Mouse (Mus musculus) brain, embryonic 14.5 days (tissue): ENCODE measurements around the gene Itga6.

Experiments
- CTCF ChIP-seq: fragments of 200-500 bp; IDR thresholded peaks from 2 replicates; pipeline ENCODE4 v1.5.1; 2012; ENCODE audit warnings: inconsistent platforms, mild to moderate bottlenecking, moderate library complexity, borderline replicate concordance; ENCODE audit not compliant: insufficient read depth, insufficient read length; ENCODE audit errors: extremely low read depth
- POLR2A ChIP-seq: fragments of 200-500 bp; IDR thresholded peaks from 2 replicates; pipeline ENCODE4 v1.6.1; 2012; ENCODE audit warnings: mild to moderate bottlenecking, inconsistent platforms, borderline replicate concordance; ENCODE audit not compliant: poor library complexity, insufficient read depth, insufficient read length, severe bottlenecking; ENCODE audit errors: extremely low read depth

- no peak for TF ChIP-seq POLR2A
- no peak for TF ChIP-seq CTCF
Measured at GRCm38 (mm10) chr2:71843316-71843715, 97.9 kb downstream of the Itga6 start.
